8 mouse cellular contexts compared by ENCODE assay signal in the genomic region with DNA sequence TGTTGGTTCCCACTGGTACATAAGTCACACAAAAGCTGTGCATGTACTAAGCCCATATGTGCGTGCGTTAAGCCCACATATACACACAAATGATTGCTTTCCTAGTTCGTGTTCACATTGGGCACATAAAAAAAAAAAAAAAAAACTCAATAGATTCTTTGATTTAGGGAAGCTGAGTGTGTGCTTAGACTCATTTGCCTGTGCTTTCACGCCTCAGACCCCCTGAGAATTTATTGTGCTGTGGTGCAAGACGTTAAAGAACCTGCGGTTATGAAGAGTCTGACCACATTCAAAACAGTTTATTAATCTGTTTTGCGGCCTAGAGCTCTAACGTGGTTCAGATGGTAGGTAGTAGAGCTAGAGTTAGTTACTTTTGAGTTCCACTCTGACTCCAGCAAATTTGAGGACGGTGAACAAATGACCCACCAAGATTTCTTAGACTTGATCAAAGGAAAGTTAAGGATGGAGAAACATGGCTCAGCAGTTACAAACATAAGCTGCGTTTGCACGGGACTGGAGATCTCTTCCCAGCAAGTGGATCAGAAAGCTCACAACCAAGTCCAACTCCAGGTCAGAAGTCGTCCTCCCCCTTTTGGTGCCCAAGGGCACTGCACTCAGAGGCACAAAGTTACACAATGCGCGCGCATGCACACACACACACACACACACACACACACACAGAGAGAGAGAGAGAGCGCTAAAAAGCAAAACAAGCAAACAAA. TPM values are rescaled to one million over a fixed set of nuclear protein-coding genes. Genes with fewer than 3 reads are reported as not detected.
DNase-seq lines count a peak whose midpoint lies in the region; ATAC-seq and TF ChIP-seq lines count a peak whose summit lies in the region.

No protein-coding gene starts in this region.

- TF ChIP-seq CTCF in testis, adult 2 months (IDR thresholded peaks at IDR 0.05; ENCODE audit: control insufficient read depth, insufficient read depth, insufficient replicate concordance, low read depth, low read length): peak; percentile 13; the same call in 1 of the 2 replicates

- no peak for DNase-seq in testis, postnatal 14 days (ENCODE audit: low spot score)
- DNase-seq in liver, embryonic 11.5 days (ENCODE audit: low spot score): no peak
- DNase-seq in left cerebral cortex, adult 8-10 months (ENCODE audit: low spot score in 2 of 2): no peak
- DNase-seq in ovary, adult 18-20 months (ENCODE audit: low spot score): no peak

- peak overlapping the region; percentile 87 for H3K4me2 ChIP-seq in liver, embryonic 11.5 days

- H3K27me3 ChIP-seq in erythroblast, embryonic 14.5 days (ENCODE audit: control insufficient read depth): no peaks in the 10 kb centered on the region
- H3K27me3 ChIP-seq in testis, adult 2 months (ENCODE audit: control insufficient read depth, insufficient read depth, low read length): no peaks in the 10 kb centered on the region
- H3K27me3 ChIP-seq in liver, embryonic 11.5 days (replicated peaks; ENCODE audit: control insufficient read depth, insufficient read depth, low read length): no peaks in the 10 kb centered on the region

- H3K4me1 ChIP-seq in erythroblast, embryonic 14.5 days (ENCODE audit: control insufficient read depth): peaks cover 75% of the 10 kb centered on the region
- H3K4me1 ChIP-seq in testis, adult 2 months (ENCODE audit: control insufficient read depth, insufficient read depth, low read length): peaks cover 5% of the 10 kb centered on the region; the same call in 1 of the 2 replicates
- peaks cover 24% of the 10 kb centered on the region for H3K4me1 ChIP-seq in liver, embryonic 11.5 days (replicated peaks; ENCODE audit: control insufficient read depth, insufficient read depth, low read length)

- peaks cover 23% of the 10 kb centered on the region for H3K36me3 ChIP-seq in erythroblast, embryonic 14.5 days (ENCODE audit: control insufficient read depth)
- no peaks in the 10 kb centered on the region for H3K36me3 ChIP-seq in testis, adult 2 months (ENCODE audit: control insufficient read depth, insufficient read depth, low read length)
- H3K36me3 ChIP-seq in liver, embryonic 11.5 days (ENCODE audit: control insufficient read depth, insufficient read depth, low read length): no peaks in the 10 kb centered on the region

- no peak for TF ChIP-seq POLR2A in testis, adult 2 months (IDR thresholded peaks at IDR 0.05; ENCODE audit: control insufficient read depth, low read depth, low read length)

- H3K9ac ChIP-seq in liver, embryonic 11.5 days (ENCODE audit: low read depth, low read length): peak overlapping the region; percentile 57; the same call in 1 of the 2 replicates

- 87% methylated on average over 16 of the region's 16 CpGs for WGBS in liver, embryonic 11.5 days

- ATAC-seq in erythroblast, adult 5-6 weeks (replicated peaks; ENCODE audit: low FRiP score, poor library complexity, severe bottlenecking): no peak
- ATAC-seq in liver, embryonic 11.5 days (replicated peaks; ENCODE audit: low FRiP score): no peak
- no peak for ATAC-seq in megakaryocyte-erythroid progenitor cell, adult 5-6 weeks (replicated peaks; ENCODE audit: low FRiP score, low TSS enrichment, poor library complexity, severe bottlenecking)

- H3K9me3 ChIP-seq in erythroblast, embryonic 14.5 days (ENCODE audit: control insufficient read depth, low read length): no peaks in the 10 kb centered on the region
- H3K9me3 ChIP-seq in liver, embryonic 11.5 days (ENCODE audit: control insufficient read depth, low read length): no peaks in the 10 kb centered on the region

- H3K4me3 ChIP-seq in erythroblast, embryonic 14.5 days (replicated peaks): peak overlapping the region; percentile 99
- H3K4me3 ChIP-seq in testis, adult 2 months (ENCODE audit: control insufficient read depth, low read depth, low read length): peak overlapping the region; percentile 90
- no peak overlapping the region for H3K4me3 ChIP-seq in liver, embryonic 11.5 days (ENCODE audit: low read depth, low read length)

- H3K27ac ChIP-seq in testis, adult 2 months (ENCODE audit: control insufficient read depth, insufficient read depth, low read depth, low read length): peak overlapping the region; percentile 81
- H3K27ac ChIP-seq in liver, embryonic 11.5 days (ENCODE audit: low read depth, low read length): peak overlapping the region; percentile 73; the same call in 1 of the 2 replicates

RNA-seq across cellular contexts. Expression of a gene that starts 1.2 kb away (rescaled TPM):
- 0.36 and 0.43 TPM in 2 replicates for polyA plus RNA-seq in erythroblast, embryonic 14.5 days (2012)
- total RNA-seq in erythroblast, adult 5-6 weeks (2015; ENCODE audit: low replicate concordance): 35.5 and 82.1 TPM in 2 replicates
- total RNA-seq in erythroblast, adult 5-6 weeks (2017; ENCODE audit: low replicate concordance): 93.3 and 101 TPM in 2 replicates
- polyA plus RNA-seq in testis, adult 2 months (2012; rRNA removed): 2.0 and 2.1 TPM in 2 replicates
- polyA plus RNA-seq in liver, embryonic 11.5 days (2014; fragmentation: Nextera tagmentation; extraction: Ambion mirVana): 7.5 and 9.7 TPM in 2 replicates
- total RNA-seq in megakaryocyte-erythroid progenitor cell, adult 5-6 weeks (2014; fragmentation: Nextera tagmentation): 23.2 and 27.8 TPM in 2 replicates
- 12.8 and 15.8 TPM in 2 replicates for total RNA-seq in megakaryocyte-erythroid progenitor cell, adult 5-6 weeks (2017)
- 10 to 100 TPM; 18.4 to 25.9 (median 21.7) TPM for total RNA-seq in left cerebral cortex, adult 8-10 months (2022)

RNA-seq across cellular contexts. Expression of a gene that starts 22.4 kb away (rescaled TPM):
- 2.2 and 2.5 TPM in 2 replicates for polyA plus RNA-seq in erythroblast, embryonic 14.5 days (2012)
- total RNA-seq in erythroblast, adult 5-6 weeks (2015; ENCODE audit: low replicate concordance): 32.3 and 35.5 TPM in 2 replicates
- total RNA-seq in erythroblast, adult 5-6 weeks (2017; ENCODE audit: low replicate concordance): 60.6 and 64.3 TPM in 2 replicates
- polyA plus RNA-seq in testis, adult 2 months (2012; rRNA removed): 12.1 and 15.0 TPM in 2 replicates
- 325 and 349 TPM in 2 replicates for polyA plus RNA-seq in liver, embryonic 11.5 days (2014; fragmentation: Nextera tagmentation; extraction: Ambion mirVana)
- 230 and 245 TPM in 2 replicates for total RNA-seq in megakaryocyte-erythroid progenitor cell, adult 5-6 weeks (2014; fragmentation: Nextera tagmentation)
- total RNA-seq in megakaryocyte-erythroid progenitor cell, adult 5-6 weeks (2017): 347 and 498 TPM in 2 replicates
- total RNA-seq in left cerebral cortex, adult 8-10 months (2022): 10 to 100 TPM; 60.5 to 75.1 (median 64.0) TPM
